Mouse (Mus musculus): ENCODE data around the gene Ifi207. TPM values are rescaled to one million over a fixed set of nuclear protein-coding genes. Genes with fewer than 3 reads are reported as not detected.

Ifi207 gene
- polyA plus RNA-seq, 1 experiment from 2014 or later = 0.43 TPM

Other genes starting within 250 kb of the Ifi207 start
- not detected in 2 replicates for gene Ifi214, start 205.8 kb downstream of the Ifi207 start, polyA plus RNA-seq (2016; fragmentation: Nextera tagmentation; extraction: Ambion mirVana)
- not detected in 2 replicates for gene Ifi213, start 142.5 kb downstream of the Ifi207 start, polyA plus RNA-seq (2016; fragmentation: Nextera tagmentation; extraction: Ambion mirVana)
- 0.08 TPM in 1 of 2 replicates, not detected in the other for gene Ifi209, start 110.8 kb downstream of the Ifi207 start, polyA plus RNA-seq (2016; fragmentation: Nextera tagmentation; extraction: Ambion mirVana)
- 0.05 TPM in 1 of 2 replicates, not detected in the other for gene Ifi208, start 68.1 kb downstream of the Ifi207 start, polyA plus RNA-seq (2016; fragmentation: Nextera tagmentation; extraction: Ambion mirVana)
- 0.31 and 0.63 TPM in 2 replicates for gene Ifi204, start 25.2 kb upstream of the Ifi207 start, polyA plus RNA-seq (2016; fragmentation: Nextera tagmentation; extraction: Ambion mirVana)
- gene Ifi211, start 171.3 kb upstream of the Ifi207 start, polyA plus RNA-seq (2016; fragmentation: Nextera tagmentation; extraction: Ambion mirVana) = 0.19 TPM in 1 of 2 replicates, not detected in the other
- 0.43 TPM in 1 of 2 replicates, not detected in the other for gene Mndal, start 200.7 kb upstream of the Ifi207 start, polyA plus RNA-seq (2016; fragmentation: Nextera tagmentation; extraction: Ambion mirVana)
- gene Ifi203, start 200.9 kb upstream of the Ifi207 start, polyA plus RNA-seq (2016; fragmentation: Nextera tagmentation; extraction: Ambion mirVana) = not detected in 2 replicates
- not detected in 2 replicates for gene Ifi202b, start 241.0 kb upstream of the Ifi207 start, polyA plus RNA-seq (2016; fragmentation: Nextera tagmentation; extraction: Ambion mirVana)